Mouse (Mus musculus): ENCODE results near the gene Tnfsf14.

DNA sequence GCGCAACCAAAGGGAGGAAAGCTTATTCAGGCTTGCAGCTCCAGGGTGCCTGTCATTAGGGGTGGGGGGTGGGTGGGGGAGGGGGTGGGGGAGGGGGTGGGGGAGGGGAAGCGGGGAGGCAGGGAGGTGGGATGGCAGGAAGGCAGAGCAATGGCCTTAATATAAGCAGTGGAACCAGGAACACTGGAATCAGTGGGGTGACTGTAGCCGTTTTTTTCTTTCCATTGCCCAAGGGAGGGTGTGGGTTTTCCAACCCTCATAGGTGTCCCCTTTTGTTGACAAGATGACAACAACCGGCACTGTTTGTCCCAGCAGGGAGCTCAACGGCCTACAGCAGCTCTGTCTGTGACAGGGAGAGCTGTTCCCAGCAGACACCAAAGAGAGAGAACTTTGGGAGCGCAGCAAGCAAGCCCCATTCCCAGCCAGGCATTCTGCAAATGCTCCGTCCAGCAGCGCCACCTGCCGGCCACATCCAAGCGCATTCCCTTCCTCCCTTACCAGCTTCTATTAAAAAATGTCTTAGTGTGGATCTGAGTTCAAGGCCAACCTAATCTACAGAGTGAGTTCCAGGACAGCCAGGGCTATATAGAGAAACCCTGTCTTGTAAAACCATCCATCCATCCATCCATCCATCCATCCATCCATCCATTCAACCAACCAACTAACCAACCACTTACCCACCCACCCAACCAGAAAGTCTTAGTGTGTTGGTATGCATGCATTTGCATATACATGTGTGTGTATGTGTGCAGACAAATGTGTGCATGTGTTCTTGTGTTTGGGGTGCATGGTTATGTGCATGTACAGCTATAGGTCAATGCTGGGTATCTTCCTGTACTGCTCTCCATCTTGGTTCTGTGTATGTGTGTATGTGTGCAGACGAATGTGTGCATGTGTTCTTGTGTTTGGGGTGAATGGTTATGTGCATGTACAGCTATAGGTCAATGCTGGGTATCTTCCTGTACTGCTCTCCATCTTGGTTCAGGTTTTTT lies 26.9 kb downstream of the Tnfsf14 start:
- peak; percentile 95 for TF ChIP-seq CTCF (IDR thresholded peaks at IDR 0.05; ENCODE audit: control insufficient read depth, insufficient read depth, low read length)
- no peak for TF ChIP-seq POLR2A (IDR thresholded peaks at IDR 0.05; ENCODE audit: borderline replicate concordance, control insufficient read depth, low read depth, low read length)

Data from bone marrow, adult 2 months (tissue).